Mouse (Mus musculus): ENCODE results near the gene Gstm7. TPM values are rescaled to one million over a fixed set of nuclear protein-coding genes. Genes with fewer than 3 reads are reported as not detected.

The Gstm7 gene
- total RNA-seq, 1 experiment: 1.6 TPM

DNA sequence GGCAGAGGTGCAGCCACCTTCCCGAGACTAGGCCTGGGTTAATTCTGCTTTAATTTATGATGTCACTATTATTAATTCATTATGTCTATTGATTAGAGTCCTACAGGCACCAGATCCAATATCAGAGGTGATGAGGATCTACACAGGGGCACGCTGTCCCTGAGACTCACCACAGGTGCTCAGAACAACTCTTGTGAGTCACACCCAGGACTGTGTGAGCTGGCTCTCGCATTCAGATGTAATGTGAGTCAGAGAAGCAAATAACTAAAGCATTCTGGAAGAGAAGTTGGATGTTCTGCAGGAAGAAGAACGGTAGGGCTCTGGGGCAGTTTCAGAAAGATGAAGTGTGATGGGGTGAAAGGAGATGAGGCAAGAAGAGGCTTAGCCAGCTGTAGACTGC, 2.4 kb downstream of the Gstm7 start:
- in situ Hi-C loops (cut with MboI; ENCODE audit: low sequenced_read_pairs in 2 of 2, unreplicated experiment in 2 of 2): no loop called here

DNA sequence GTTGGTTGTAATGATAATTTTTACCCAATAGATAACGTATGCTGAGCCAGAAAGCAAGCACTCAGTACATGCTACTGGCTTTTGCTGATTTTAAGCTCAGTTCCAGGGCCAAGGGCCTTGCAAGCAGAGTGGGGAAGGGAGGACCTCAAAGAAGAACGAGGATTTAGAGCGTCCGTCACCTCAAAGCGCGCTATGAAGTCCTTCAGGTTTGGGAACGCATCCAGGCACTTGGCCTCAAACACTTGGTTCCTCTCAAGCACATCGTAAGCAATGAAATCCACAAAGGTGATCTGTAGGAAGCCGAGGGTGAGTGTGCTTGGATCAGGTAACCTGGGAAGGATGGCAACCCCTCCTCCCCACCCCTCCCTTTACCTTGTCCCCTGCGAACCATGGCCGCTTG, 2.9 kb downstream of the Gstm7 start:
- in situ Hi-C loops (cut with MboI; ENCODE audit: low sequenced_read_pairs in 2 of 2, unreplicated experiment in 2 of 2): no loop called here
- Histone ChIP-seq H3K36me3 (ENCODE audit: control insufficient read depth, insufficient read depth, low read length, poor library complexity, severe bottlenecking) (no peaks in the 10 kb centered on the region), H3K4me1 (ENCODE audit: control insufficient read depth in 2 of 2, insufficient read depth in 2 of 2, low read length in 2 of 2, poor library complexity in 1 of 2) (peaks cover 3 to 4% of the 10 kb centered on the region in 2 experiments; a peak in 2 of 4 replicates), H3K9ac (ENCODE audit: insufficient read depth, low read depth, low read length, poor library complexity, severe bottlenecking) (no peak overlapping the region), H3K4me3 (ENCODE audit: insufficient read depth in 1 of 2, low read depth in 1 of 2, low read length in 2 of 2, poor library complexity in 1 of 2, severe bottlenecking in 1 of 2) (no peak overlapping the region), H3K9me3 (ENCODE audit: control insufficient read depth, insufficient read depth, low read depth, low read length) (no peaks in the 10 kb centered on the region), H3K27ac (ENCODE audit: insufficient read depth, low read depth, low read length, poor library complexity, severe bottlenecking) (no peak overlapping the region)
- no peak for DNase-seq (ENCODE audit: low read depth, low spot score)
- TF ChIP-seq HCFC1 (IDR thresholded peaks at IDR 0.05; ENCODE audit: borderline replicate concordance, insufficient read depth, low read length) (no peak), ZNF384 (IDR thresholded peaks at IDR 0.05; ENCODE audit: low read depth, low read length) (no peak), CHD2 (IDR thresholded peaks at IDR 0.05; ENCODE audit: low read depth, low read length) (no peak), ZC3H11A (IDR thresholded peaks at IDR 0.05; ENCODE audit: borderline replicate concordance, low read depth, low read length) (no peak), MAFK (IDR thresholded peaks at IDR 0.05; ENCODE audit: insufficient read depth, low read depth, low read length) (no peak)

More for the DNA sequence above, 2.4 kb downstream of the Gstm7 start:
- no peak for DNase-seq (ENCODE audit: low read depth, low spot score)
- Histone ChIP-seq H3K9ac (ENCODE audit: insufficient read depth, low read depth, low read length, poor library complexity, severe bottlenecking) (no peak overlapping the region), H3K9me3 (ENCODE audit: control insufficient read depth, insufficient read depth, low read depth, low read length) (no peaks in the 10 kb centered on the region), H3K36me3 (ENCODE audit: control insufficient read depth, insufficient read depth, low read length, poor library complexity, severe bottlenecking) (no peaks in the 10 kb centered on the region), H3K27ac (ENCODE audit: insufficient read depth, low read depth, low read length, poor library complexity, severe bottlenecking) (no peak overlapping the region), H3K4me1 (ENCODE audit: control insufficient read depth in 2 of 2, insufficient read depth in 2 of 2, low read length in 2 of 2, poor library complexity in 1 of 2) (peaks cover 3 to 4% of the 10 kb centered on the region in 2 experiments; a peak in 2 of 4 replicates), H3K4me3 (ENCODE audit: insufficient read depth in 1 of 2, low read depth in 1 of 2, low read length in 2 of 2, poor library complexity in 1 of 2, severe bottlenecking in 1 of 2) (no peak overlapping the region)
- TF ChIP-seq MAFK (IDR thresholded peaks at IDR 0.05; ENCODE audit: insufficient read depth, low read depth, low read length) (no peak), CHD2 (IDR thresholded peaks at IDR 0.05; ENCODE audit: low read depth, low read length) (no peak)

DNA sequence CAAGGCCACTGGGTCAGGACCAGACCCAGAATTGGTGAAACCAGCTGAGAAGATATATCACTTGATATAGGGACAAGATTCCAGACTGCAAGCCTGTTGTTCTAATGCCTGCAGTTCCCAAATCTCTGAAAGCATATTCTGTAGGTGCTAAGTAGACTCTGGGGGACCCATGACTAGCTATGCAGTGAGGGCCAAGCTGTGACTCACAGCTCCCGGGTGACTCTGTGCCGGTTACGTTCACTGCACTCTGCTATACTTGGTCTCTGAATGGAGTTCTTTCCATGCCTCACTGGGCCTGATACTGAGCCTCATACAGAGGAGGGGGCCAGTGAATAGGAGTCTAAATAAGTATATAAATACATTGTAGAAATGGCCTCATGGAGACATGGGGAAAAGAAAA, 3.8 kb downstream of the Gstm7 start:
- no peak overlapping the region for H3K9ac ChIP-seq (ENCODE audit: insufficient read depth, low read depth, low read length, poor library complexity, severe bottlenecking)
- H3K36me3 ChIP-seq (ENCODE audit: control insufficient read depth, insufficient read depth, low read length, poor library complexity, severe bottlenecking): no peaks in the 10 kb centered on the region
- H3K27ac ChIP-seq (ENCODE audit: insufficient read depth, low read depth, low read length, poor library complexity, severe bottlenecking): no peak overlapping the region
- in situ Hi-C loops (cut with MboI; ENCODE audit: low sequenced_read_pairs in 2 of 2, unreplicated experiment in 2 of 2): no loop called here
- no peak for DNase-seq (ENCODE audit: low read depth, low spot score)
- no peak for TF ChIP-seq ZC3H11A (IDR thresholded peaks at IDR 0.05; ENCODE audit: borderline replicate concordance, low read depth, low read length)
- TF ChIP-seq HCFC1 (IDR thresholded peaks at IDR 0.05; ENCODE audit: borderline replicate concordance, insufficient read depth, low read length): no peak
- TF ChIP-seq ZNF384 (IDR thresholded peaks at IDR 0.05; ENCODE audit: low read depth, low read length): no peak
- TF ChIP-seq CHD2 (IDR thresholded peaks at IDR 0.05; ENCODE audit: low read depth, low read length): no peak
- TF ChIP-seq MAFK (IDR thresholded peaks at IDR 0.05; ENCODE audit: insufficient read depth, low read depth, low read length): no peak
- peaks cover 3 to 4% of the 10 kb centered on the region in 2 experiments; a peak in 2 of 4 replicates for H3K4me1 ChIP-seq (ENCODE audit: control insufficient read depth in 2 of 2, insufficient read depth in 2 of 2, low read length in 2 of 2, poor library complexity in 1 of 2)
- H3K9me3 ChIP-seq (ENCODE audit: control insufficient read depth, insufficient read depth, low read depth, low read length): no peaks in the 10 kb centered on the region
- H3K4me3 ChIP-seq (ENCODE audit: insufficient read depth in 1 of 2, low read depth in 1 of 2, low read length in 2 of 2, poor library complexity in 1 of 2, severe bottlenecking in 1 of 2): no peak overlapping the region

DNA sequence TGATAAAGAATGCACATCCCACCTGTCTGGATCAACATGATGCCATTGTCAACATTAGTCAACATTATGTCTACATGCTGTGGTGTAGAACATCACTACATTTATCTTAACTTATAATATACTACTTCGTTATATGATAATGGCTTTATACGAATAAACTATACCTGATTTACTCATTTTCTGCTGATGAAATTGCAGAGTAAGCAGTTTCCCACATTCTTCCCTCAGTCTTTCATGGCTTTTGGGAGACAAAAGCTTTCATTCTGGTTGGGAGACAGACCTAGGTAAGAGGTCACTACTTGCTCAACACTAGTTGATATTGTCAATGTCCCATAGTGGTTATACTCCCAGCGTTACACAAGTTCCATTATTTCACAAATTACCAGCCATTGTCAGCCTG, 6.3 kb downstream of the Gstm7 start:
- in situ Hi-C loops (cut with MboI; ENCODE audit: low sequenced_read_pairs in 2 of 2, unreplicated experiment in 2 of 2): no loop called here
- Histone ChIP-seq H3K4me1 (ENCODE audit: control insufficient read depth in 2 of 2, insufficient read depth in 2 of 2, low read length in 2 of 2, poor library complexity in 1 of 2) (no peaks in the 10 kb centered on the region), H3K27ac (ENCODE audit: insufficient read depth, low read depth, low read length, poor library complexity, severe bottlenecking) (no peak overlapping the region), H3K9ac (ENCODE audit: insufficient read depth, low read depth, low read length, poor library complexity, severe bottlenecking) (no peak overlapping the region), H3K4me3 (ENCODE audit: insufficient read depth in 1 of 2, low read depth in 1 of 2, low read length in 2 of 2, poor library complexity in 1 of 2, severe bottlenecking in 1 of 2) (no peak overlapping the region), H3K9me3 (ENCODE audit: control insufficient read depth, insufficient read depth, low read depth, low read length) (no peaks in the 10 kb centered on the region), H3K36me3 (ENCODE audit: control insufficient read depth, insufficient read depth, low read length, poor library complexity, severe bottlenecking) (no peaks in the 10 kb centered on the region)
- DNase-seq (ENCODE audit: low read depth, low spot score): no peak
- no peak for TF ChIP-seq HCFC1 (IDR thresholded peaks at IDR 0.05; ENCODE audit: borderline replicate concordance, insufficient read depth, low read length)
- TF ChIP-seq MAFK (IDR thresholded peaks at IDR 0.05; ENCODE audit: insufficient read depth, low read depth, low read length): peak; percentile 74
- TF ChIP-seq ZNF384 (IDR thresholded peaks at IDR 0.05; ENCODE audit: low read depth, low read length): no peak
- no peak for TF ChIP-seq CHD2 (IDR thresholded peaks at IDR 0.05; ENCODE audit: low read depth, low read length)
- no peak for TF ChIP-seq ZC3H11A (IDR thresholded peaks at IDR 0.05; ENCODE audit: borderline replicate concordance, low read depth, low read length)

DNA sequence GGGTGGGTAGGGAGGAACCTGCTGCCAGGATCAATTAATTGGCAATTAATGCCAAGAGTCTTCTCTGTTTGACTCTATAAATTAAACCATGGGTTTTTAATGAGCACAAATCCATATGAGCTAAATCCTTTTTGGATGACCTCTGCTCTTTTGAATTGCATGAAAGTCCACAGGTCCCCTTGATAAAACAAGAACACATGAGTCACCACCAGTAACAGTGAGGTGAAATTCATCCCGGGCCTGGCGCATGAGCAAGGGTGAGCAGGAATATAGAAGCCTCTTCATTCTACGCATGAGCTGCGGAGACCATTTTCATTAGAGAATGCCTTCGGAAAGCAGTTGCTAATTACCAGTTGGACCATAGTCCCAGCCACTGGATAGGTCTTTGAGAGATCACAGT, 11.3 kb downstream of the Gstm7 start:
- no peaks in the 10 kb centered on the region for H3K9me3 ChIP-seq (ENCODE audit: control insufficient read depth, insufficient read depth, low read depth, low read length)
- DNase-seq (ENCODE audit: low read depth, low spot score): no peak
- no peak overlapping the region for H3K4me3 ChIP-seq (ENCODE audit: insufficient read depth in 1 of 2, low read depth in 1 of 2, low read length in 2 of 2, poor library complexity in 1 of 2, severe bottlenecking in 1 of 2)
- H3K9ac ChIP-seq (ENCODE audit: insufficient read depth, low read depth, low read length, poor library complexity, severe bottlenecking): no peak overlapping the region
- TF ChIP-seq ZNF384 (IDR thresholded peaks at IDR 0.05; ENCODE audit: low read depth, low read length): no peak
- TF ChIP-seq ZC3H11A (IDR thresholded peaks at IDR 0.05; ENCODE audit: borderline replicate concordance, low read depth, low read length): no peak
- TF ChIP-seq MAFK (IDR thresholded peaks at IDR 0.05; ENCODE audit: insufficient read depth, low read depth, low read length): no peak
- no peak for TF ChIP-seq CHD2 (IDR thresholded peaks at IDR 0.05; ENCODE audit: low read depth, low read length)
- TF ChIP-seq HCFC1 (IDR thresholded peaks at IDR 0.05; ENCODE audit: borderline replicate concordance, insufficient read depth, low read length): no peak
- in situ Hi-C loops (cut with MboI; ENCODE audit: low sequenced_read_pairs in 2 of 2, unreplicated experiment in 2 of 2): no loop called here
- no peaks in the 10 kb centered on the region for H3K36me3 ChIP-seq (ENCODE audit: control insufficient read depth, insufficient read depth, low read length, poor library complexity, severe bottlenecking)
- no peaks in the 10 kb centered on the region for H3K4me1 ChIP-seq (ENCODE audit: control insufficient read depth in 2 of 2, insufficient read depth in 2 of 2, low read length in 2 of 2, poor library complexity in 1 of 2)
- no peak overlapping the region for H3K27ac ChIP-seq (ENCODE audit: insufficient read depth, low read depth, low read length, poor library complexity, severe bottlenecking)
